Mouse (Mus musculus): Measurements from ENCODE around the gene Arhgef10l.

Gene Arhgef10l

GRCm38 (mm10) chr4:140631276-140631849 is 34.4 kb downstream of the Arhgef10l start:
- no peak for DNase-seq

- no peak for DNase-seq
Measured at GRCm38 (mm10) chr4:140630651-140631241, 35.1 kb downstream of the Arhgef10l start.

DNA sequence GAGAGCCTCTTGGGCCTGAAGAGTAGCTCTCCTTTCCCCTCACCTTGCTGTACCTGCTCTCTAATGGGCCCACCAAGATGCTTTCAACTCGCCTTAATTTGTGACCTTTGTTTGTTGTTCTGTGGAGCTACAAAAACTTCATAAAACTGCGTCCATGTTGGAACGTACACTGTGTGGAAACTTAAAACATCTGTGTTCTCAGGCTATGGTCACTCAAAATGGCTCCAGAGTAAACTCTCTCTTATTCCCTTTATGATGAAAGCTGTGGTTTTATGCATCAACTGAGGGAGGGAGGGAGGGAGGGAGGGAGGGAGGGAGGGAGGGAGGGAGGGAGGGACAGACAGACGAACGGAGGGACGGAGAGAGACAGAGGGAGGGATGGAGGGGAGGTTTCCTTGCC is 35.7 kb downstream of the Arhgef10l start:
- no peak for DNase-seq

GRCm38 (mm10) chr4:140628971-140629370 is 36.8 kb downstream of the Arhgef10l start:
- DNase-seq: no peak

GRCm38 (mm10) chr4:140628412-140628943 is 37.3 kb downstream of the Arhgef10l start:
- DNase-seq: no peak

GRCm38 (mm10) chr4:140625651-140626525 is 39.9 kb downstream of the Arhgef10l start:
- DNase-seq: no peak

DNA sequence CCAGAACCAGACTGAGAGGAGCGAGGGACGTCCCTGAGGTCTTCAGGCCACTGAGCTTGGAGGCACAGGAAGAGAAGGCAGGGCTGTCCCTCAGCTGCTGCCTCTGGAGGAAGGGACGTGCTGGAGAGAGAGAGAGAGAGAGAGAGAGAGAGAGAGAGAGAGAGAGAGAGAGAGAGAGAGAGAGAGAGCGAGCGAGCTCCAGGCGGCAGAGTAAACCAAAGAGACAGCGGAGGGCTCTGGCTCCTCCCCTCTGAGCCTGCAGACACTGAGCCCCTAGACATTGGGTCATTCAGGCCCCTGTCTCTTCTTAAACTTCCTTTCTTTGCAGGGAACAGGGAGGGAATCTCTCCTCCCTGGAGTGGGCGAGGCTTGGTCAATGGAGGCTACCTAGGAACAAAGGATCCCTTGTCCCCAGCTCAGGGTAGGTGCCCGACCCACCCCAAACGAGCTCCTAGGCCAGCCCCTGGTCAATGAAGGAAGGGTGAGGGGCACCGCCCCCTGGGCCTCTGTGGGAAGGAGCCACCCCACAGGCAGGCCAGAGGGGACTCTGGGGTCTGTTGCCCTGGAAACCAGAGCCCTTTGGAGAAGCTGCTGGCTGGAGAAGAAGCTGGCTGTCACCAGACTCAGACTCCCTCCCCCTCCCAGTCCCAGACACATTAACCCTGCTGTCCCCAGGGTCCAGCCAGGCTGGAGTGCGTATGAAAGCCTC is 41.2 kb downstream of the Arhgef10l start:
- no peak for DNase-seq

- no peak for DNase-seq
Measured at GRCm38 (mm10) chr4:140624087-140624467, 41.7 kb downstream of the Arhgef10l start.

GRCm38 (mm10) chr4:140622819-140623218 is 43.0 kb downstream of the Arhgef10l start:
- DNase-seq: no peak

DNA sequence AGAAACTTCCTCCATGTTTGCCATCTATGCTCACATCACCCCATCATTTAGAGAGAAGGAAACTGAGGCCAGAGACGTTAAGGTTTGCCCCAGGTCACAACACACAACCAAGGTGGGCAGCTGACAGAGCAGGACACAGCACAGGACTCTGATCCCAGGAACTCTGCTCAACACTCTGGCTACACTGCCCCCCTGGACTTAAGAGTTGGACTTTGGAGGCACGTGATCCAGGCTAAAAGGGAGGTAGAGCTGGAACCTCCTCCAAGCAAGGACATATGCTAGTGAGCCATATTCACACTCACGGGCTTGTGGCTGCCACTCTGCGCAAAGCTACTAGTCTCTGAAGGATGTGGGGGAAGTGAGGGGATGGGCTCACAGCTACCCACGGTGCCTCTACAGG is 45.3 kb downstream of the Arhgef10l start:
- DNase-seq: no peak

DNA sequence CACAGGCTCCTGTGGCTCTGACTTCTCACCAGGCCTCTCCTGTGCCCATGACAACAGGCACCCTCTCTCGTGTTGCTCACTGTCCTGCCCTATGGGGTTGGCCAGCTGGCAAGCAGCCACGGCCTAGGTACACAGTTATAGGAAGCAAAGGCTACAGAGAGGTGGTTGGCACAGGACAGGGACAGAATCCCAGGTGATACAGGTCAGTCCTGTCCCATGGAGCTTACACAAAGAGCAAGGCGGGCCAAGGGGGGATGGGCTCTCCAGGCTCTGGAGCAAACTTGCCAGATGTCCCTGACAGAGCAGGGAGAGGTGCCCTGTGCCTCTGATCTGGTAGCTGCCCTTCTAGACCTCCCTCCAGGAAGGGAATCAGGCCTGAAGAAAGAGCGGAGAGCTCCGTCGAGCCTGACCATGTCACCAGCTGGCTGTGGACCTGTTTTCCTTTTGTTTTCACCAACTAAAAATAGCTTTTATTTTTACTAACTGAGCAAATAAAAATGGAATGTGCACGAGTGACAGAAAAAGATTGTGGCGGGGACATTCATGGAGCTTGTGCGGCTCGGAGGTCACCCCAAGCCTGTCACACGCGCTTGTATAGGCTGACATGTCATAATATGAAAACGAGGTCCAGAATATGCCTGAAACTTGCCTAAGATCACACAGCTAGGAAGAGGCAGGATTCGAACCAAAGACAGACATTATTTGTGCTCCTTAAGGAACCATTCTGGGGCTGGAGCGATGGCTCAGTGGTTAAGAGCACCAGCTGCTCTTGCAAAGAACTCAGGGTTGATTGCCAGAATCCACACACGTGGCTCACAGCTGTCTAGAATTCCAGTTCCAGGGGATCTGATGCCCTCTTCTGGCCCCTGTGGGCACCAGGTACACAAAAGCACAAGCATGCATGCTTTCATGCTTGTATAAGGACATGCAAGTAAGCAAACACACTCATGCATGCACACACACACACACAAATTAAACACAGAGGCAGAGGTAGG is 48.1 kb downstream of the Arhgef10l start:
- peak; percentile 45 to 55 for DNase-seq

- no peak for DNase-seq
Measured at GRCm38 (mm10) chr4:140616894-140617293, 48.9 kb downstream of the Arhgef10l start.

GRCm38 (mm10) chr4:140616196-140616595 is 49.6 kb downstream of the Arhgef10l start:
- DNase-seq: no peak

DNA sequence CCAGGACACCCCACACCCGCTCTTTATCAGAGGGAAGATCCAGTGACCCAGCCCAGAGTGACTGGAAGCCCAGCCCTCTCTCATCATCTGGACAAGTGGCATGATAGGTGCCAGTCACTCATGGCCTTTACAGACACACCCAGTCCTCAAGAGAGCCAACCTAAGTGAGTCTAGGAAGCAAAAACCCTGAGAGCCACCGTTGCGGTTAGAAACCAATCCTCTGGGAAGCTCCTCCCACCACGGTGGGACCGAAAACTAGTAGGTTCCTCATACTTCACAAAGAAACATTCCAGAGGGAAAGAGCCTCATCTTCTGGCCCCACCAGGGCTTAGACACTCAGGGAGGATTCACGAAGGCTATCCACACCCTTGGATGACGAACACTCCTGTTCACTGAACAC is 50.0 kb downstream of the Arhgef10l start:
- no peak for DNase-seq

DNA sequence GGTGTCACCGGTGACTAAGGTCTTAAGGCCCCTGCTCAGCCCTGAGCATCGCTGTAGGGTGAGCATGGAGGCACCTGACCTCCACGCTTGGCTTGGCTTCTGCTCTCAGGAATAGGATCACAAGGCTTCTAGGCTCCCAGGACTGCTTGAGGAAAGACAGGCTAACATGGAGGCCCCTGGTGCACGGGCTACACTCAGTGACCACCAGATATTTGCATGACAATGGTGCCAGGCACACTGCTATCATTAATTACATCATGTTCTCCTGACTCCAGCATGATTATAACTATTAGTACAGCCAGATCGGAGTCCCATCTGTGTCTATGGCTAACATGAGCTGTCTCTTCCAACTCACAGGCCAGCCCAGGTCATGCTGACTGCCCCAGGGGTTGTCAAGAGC is 51.3 kb downstream of the Arhgef10l start:
- DNase-seq: no peak

- DNase-seq: no peak
Measured at GRCm38 (mm10) chr4:140614145-140614544, 51.7 kb downstream of the Arhgef10l start.

- DNase-seq: no peak
Measured at GRCm38 (mm10) chr4:140610841-140611609, 54.8 kb downstream of the Arhgef10l start.

- DNase-seq: no peak
Measured at GRCm38 (mm10) chr4:140608228-140608720, 57.5 kb downstream of the Arhgef10l start.

GRCm38 (mm10) chr4:140606779-140607178 is 59.0 kb downstream of the Arhgef10l start:
- no peak for DNase-seq

GRCm38 (mm10) chr4:140606197-140606596 is 59.6 kb downstream of the Arhgef10l start:
- no peak for DNase-seq

DNA sequence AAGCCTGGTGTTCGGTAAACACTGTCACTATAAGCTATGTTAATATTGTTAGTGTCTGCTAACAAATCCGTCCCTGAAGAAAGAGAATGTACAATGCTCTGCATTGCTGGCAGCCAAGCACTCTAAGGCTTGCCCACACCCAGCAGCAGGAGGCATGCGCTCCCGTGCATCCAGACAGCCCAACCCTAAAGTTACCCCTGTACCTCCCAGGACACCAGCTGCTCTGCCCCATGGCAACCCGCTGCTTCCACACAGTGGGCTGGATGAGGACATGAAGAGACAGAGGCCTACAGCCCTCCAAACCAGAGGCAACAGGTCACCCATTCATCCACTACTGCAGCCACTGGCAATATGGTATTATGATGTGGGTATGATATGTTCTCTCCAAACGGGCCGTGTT is 60.0 kb downstream of the Arhgef10l start:
- no peak for DNase-seq
